Mouse (Mus musculus) stomach, embryonic 14.5 days (tissue): ENCODE measurements around the gene Nid2. TPM values are rescaled to one million over a fixed set of nuclear protein-coding genes. Genes with fewer than 3 reads are reported as not detected.

ENCODE experiments used
- polyA plus RNA-seq: library from polyadenylated mRNA; unstranded; fragments of >200 nt; fragmentation: Nextera tagmentation; extraction: Ambion mirVana; gene quantifications from 2 replicates; pipeline ENCODE4 v1.2.1, GENCODE M21; 2014

Gene Nid2
- polyA plus RNA-seq, 1 experiment from 2014 or later = 81.2 TPM

Other genes starting within 250 kb of the Nid2 start
- not detected in 2 replicates for gene Gm2244, start 201.3 kb upstream of the Nid2 start, polyA plus RNA-seq
- 4.6 and 4.8 TPM in 2 replicates for gene Gm2237, start 166.1 kb upstream of the Nid2 start, polyA plus RNA-seq
- not detected in 2 replicates for gene Gm5458, start 148.7 kb upstream of the Nid2 start, polyA plus RNA-seq
- gene Rtraf, start 72.6 kb downstream of the Nid2 start, polyA plus RNA-seq = 218 and 227 TPM in 2 replicates
- 66.1 and 72.5 TPM in 2 replicates for gene Gng2, start 226.4 kb downstream of the Nid2 start, polyA plus RNA-seq